Mouse (Mus musculus) cortical plate, adult 2 months (tissue): ENCODE results near the gene Txk. TPM values are rescaled to one million over a fixed set of nuclear protein-coding genes. Genes with fewer than 3 reads are reported as not detected.

Experiments used
- H3K27ac ChIP-seq: fragments of 200-500 bp; 2 replicates; pipeline ENCODE4 v1.5.1; 2012; ENCODE audit warnings: low read length, control low read depth, inconsistent platforms; ENCODE audit not compliant: insufficient read depth
- H3K4me1 ChIP-seq: fragments of 200-500 bp; 2 replicates; pipeline ENCODE4 v1.6.1; 2011; ENCODE audit warnings: low read length; ENCODE audit not compliant: control insufficient read depth, insufficient read depth
- H3K4me3 ChIP-seq: fragments of 200-500 bp; 2 replicates; pipeline ENCODE4 v1.5.1; 2011; ENCODE audit warnings: mild to moderate bottlenecking, low read length, control low read depth; ENCODE audit not compliant: insufficient read depth
- CTCF ChIP-seq: fragments of 200-500 bp; IDR thresholded peaks from 2 replicates; pipeline ENCODE4 v1.5.1; 2011; ENCODE audit warnings: mild to moderate bottlenecking, control low read depth, low read length; ENCODE audit not compliant: insufficient read depth; ENCODE audit errors: extremely low read depth
- POLR2A ChIP-seq: fragments of 200-500 bp; IDR thresholded peaks from 2 replicates; pipeline ENCODE4 v1.6.1; 2011; ENCODE audit warnings: mild to moderate bottlenecking, low read length, control low read depth; ENCODE audit not compliant: insufficient read depth; ENCODE audit errors: extremely low read depth
- polyA plus RNA-seq: library from polyadenylated mRNA; depleted of rRNA; stranded (reverse); fragments of >200 nt; gene quantifications from 2 replicates; pipeline ENCODE4 v1.2.3, GENCODE M21; 2012; rRNA removed

The Txk gene
- polyA plus RNA-seq = 0.13 and 0.21 TPM in 2 replicates

DNA sequence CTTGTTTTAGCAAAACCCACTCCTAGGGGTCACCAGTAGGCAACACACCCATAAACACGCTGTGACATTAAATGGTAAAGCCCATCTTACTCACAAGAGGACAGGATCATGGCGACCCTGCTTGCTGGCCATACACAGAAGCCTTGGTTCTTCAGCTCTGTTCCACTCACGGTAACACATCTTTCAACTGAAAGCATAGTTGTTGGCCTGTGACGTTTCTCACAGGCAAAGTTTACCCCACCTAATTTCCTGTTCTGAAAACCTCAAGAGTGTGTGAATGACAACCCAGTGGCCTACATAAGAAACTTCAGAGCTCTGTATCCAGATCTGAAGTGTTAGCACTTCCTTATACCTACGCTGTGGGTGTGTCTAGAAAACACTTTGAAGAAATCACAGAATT is at the start of gene Txk:
Gene Txk, minus strand, starts transcription at position 193 of the 400 bp plus-strand sequence.
- Histone ChIP-seq H3K4me1 (peaks cover 2% of the 10 kb centered on the region; the same call in 1 of the 2 replicates), H3K27ac (no peak within 1 kb of the TSS)
- TF ChIP-seq POLR2A = no peak
- no peak for TF ChIP-seq CTCF

DNA sequence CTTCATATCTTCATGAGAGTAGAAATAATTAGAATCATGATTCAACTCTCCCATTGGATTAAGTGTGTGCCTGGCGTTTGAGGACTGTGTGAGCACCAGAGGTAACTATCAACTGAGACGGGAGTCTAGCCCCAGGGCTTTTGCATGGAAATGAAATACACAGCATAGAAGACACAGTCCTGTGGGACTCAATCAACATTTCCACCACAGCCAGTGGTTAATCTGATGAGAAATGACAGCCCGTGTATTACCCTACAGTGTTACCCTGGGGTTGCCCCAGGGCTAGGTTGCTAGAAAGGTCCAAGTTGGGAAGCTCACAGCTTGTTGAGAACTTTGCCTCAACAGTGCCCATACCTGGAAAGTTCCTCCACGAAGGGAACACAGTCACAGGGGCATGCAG is 46.0 kb upstream of the Txk start:
- no peak for TF ChIP-seq CTCF
- TF ChIP-seq POLR2A = no peak
- H3K4me1 ChIP-seq = no peaks in the 10 kb centered on the region
- H3K27ac ChIP-seq = no peak overlapping the region
- no peak overlapping the region for H3K4me3 ChIP-seq

More for the DNA sequence above, at the start of gene Txk:
- H3K4me3 ChIP-seq = no peak within 1 kb of the TSS

DNA sequence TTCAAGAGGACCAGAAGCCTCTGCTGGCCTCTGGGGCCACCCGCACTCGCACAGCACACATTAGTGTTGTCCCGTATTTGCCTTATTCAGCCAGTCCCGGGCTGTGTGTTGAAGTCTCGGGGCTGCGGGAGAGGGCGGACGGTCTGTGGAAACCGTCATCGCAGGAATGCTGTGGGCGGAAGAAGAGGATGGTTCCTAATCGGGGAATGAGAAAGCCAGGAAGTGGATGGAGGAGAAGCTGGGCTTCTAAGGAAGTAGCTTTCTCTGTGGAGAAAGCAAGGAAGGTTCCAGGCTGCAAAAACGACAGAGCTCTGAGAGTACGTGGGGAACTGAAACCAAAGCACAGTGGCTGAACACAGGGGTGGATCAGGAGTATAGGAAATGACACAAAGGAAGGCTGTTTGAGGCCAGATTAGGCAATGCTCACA is 43.6 kb upstream of the Txk start:
- H3K27ac ChIP-seq = peak overlapping the region; percentile 59; the same call in 1 of the 2 replicates
- no peak overlapping the region for H3K4me3 ChIP-seq
- TF ChIP-seq CTCF (no peak), POLR2A (no peak)
- no peaks in the 10 kb centered on the region for H3K4me1 ChIP-seq

DNA sequence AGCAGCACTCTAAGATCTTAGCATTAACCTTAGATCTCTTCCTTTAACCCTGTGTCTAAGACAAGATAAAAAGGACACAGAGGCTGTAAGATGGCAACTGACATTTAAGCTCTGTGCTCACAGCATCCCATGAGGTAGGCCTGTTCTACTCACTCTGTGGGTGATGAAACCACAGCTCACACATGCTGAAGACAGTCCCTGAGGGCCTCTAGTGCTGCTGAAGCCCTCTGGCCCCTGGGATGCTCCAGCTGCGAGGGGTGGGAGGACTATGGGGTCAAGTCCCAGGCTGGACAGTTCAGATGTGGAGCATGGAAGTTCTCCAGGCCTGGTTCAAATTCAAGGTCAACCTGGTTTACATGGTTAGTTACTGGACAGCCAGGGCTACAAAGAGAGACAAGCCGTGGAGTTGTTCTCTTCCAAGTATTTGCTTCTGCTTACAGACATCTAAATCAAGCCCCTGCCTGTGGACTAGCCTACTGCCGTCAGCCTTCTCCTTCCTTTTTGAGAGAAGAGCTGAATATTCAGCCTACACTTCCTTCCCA is 40.8 kb upstream of the Txk start:
- no peaks in the 10 kb centered on the region for H3K4me1 ChIP-seq
- TF ChIP-seq CTCF = no peak
- no peak for TF ChIP-seq POLR2A

DNA sequence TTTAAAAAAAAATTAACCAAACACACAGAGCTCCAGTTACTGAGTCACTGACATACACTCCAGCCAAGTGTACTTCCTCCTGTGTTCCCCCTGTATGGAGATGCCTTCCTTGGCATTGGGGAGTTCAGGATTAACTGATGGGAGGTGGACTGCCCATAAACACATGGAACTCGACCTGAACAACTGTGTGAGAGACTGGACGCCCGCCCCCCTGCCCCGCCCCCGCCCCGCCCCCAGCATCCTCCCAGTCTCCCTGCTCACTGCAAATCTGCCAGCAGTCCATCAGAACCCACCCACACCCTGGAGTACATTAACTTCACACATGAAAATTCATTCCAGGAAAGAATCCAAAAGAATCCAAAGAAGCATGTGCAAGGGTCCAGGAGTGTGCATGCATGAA is 39.2 kb upstream of the Txk start:
- H3K27ac ChIP-seq = no peak overlapping the region
- H3K4me3 ChIP-seq = no peak overlapping the region
- TF ChIP-seq CTCF = no peak
- no peak for TF ChIP-seq POLR2A
- H3K4me1 ChIP-seq = no peaks in the 10 kb centered on the region

More for the DNA sequence above, 40.8 kb upstream of the Txk start:
- no peak overlapping the region for H3K4me3 ChIP-seq
- no peak overlapping the region for H3K27ac ChIP-seq

DNA sequence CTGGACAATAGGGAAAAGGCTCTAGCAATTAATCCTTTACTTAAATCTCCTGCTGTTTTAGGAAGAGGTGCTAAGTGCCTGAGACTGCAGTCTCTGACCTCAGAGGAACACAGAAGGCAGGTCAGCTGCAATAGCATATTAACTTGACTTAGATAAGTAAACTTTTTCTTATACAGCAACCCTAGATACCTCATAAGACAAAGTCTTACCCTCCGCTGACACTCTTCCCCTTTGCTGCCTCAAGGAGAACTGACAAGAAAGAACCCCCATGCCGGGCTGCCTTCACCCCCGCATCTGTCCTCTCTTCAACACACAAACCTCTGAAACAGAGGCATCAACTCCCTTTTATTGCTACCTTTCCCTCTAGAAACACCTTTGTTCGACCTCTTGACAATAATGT is 38.8 kb upstream of the Txk start:
- Histone ChIP-seq H3K4me3 (no peak overlapping the region), H3K4me1 (no peaks in the 10 kb centered on the region), H3K27ac (no peak overlapping the region)
- no peak for TF ChIP-seq CTCF
- no peak for TF ChIP-seq POLR2A

DNA sequence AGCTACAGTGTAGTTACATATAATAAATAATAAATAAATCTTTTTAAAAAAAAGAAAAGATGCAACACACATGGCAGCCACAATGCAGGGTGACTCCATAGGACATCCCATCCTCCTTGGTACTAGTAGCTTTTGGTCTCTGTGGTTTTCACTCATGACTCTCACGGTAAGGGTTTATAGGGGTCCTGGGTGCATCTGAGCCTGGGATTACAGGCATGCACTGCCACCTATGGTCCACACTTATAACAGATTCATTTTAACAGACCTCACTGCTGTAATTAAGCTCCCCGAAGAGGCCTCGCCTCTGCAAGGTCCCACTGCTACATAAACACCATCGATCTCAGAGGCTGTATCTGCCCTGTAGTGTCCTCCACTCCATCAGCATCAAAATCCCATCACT is 32.9 kb upstream of the Txk start:
- no peak overlapping the region for H3K4me3 ChIP-seq
- no peak for TF ChIP-seq CTCF
- no peak for TF ChIP-seq POLR2A
- peaks cover 2% of the 10 kb centered on the region for H3K4me1 ChIP-seq

DNA sequence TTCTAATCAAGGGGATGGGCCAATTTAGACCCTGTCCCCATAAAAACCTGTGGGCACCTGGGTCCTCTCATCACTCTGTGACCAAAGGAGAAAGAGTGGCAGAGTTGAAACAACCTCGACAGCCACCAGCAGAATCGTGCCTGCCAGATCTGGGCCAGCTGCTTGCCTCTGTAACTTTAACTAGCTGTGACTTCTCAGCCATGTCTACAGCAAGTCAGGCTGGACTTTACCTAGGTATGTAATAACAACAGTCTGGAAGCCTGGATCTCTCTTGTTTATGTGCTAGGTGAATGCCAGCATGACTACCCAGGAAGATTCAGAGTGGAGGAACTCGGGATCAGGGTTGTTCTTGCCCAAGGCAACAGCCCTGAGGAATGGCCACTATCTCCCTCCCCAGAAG is 32.1 kb upstream of the Txk start:
- no peak for TF ChIP-seq POLR2A
- no peak overlapping the region for H3K27ac ChIP-seq

More for the DNA sequence above, 32.9 kb upstream of the Txk start:
- H3K27ac ChIP-seq = no peak overlapping the region

DNA sequence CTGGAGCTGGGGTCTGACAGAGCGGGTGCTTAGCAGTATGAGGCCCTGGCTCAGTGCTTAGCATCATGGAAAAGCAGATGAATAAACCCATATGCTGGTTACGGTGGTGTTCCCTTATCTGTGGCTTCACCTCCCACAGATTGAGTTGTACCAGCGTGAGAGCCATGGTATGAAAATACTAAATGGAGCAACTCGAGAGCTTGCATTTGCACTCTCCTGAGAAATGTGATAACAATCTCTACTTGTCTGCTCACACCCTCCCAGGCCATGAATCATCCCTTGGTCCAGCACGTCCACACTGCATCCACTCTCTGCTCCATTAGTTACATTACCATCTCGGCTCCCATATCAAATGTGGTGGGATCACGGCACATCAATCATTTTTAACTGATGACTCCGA is 31.4 kb upstream of the Txk start:
- H3K4me3 ChIP-seq = no peak overlapping the region
- H3K4me1 ChIP-seq = peaks cover 2% of the 10 kb centered on the region
- H3K27ac ChIP-seq = no peak overlapping the region
- no peak for TF ChIP-seq CTCF
- no peak for TF ChIP-seq POLR2A

More for the DNA sequence above, 32.1 kb upstream of the Txk start:
- Histone ChIP-seq H3K4me3 (no peak overlapping the region), H3K4me1 (peaks cover 2% of the 10 kb centered on the region)

DNA sequence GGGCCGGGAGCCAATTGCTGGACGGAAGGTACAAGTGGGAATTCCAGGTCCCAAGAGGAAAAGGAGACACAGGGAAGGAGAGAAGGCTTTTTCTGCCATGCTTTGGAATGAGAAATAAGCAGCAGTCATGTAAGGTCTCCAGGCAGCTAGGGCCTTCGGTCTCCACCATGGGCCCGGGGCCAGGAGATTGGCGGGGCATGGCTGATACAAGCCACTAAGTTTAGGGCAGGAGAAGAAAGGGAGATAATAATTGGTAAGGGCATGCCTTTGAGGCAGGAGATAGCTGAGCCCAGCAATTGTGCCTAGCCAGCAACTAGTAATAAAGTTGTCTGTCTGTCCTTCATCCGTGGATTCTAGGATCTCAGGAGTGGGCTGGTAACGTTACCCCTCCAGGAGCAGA is 30.5 kb upstream of the Txk start:
- TF ChIP-seq CTCF (no peak), POLR2A (no peak)
- H3K4me1 ChIP-seq = peaks cover 2% of the 10 kb centered on the region
- H3K4me3 ChIP-seq = no peak overlapping the region
- no peak overlapping the region for H3K27ac ChIP-seq

DNA sequence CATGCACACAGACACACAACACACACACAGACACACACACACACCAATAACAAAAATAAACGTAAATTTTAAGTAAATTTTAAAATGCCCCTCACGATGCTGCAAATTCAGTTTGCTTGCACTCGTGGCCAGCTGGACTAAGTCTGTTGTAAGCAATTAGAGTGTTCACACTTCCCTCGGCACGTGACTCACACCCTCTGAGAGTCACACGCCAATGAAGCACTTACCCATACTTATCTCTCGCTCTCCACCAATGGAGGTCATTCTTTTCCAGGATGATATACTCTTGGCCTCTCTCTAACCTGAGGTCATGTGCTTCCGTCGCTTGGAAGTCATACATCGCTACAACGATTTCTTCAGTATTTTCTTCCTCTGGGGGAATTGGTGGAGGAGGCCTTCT is 29.2 kb upstream of the Txk start:
- Histone ChIP-seq H3K4me1 (peaks cover 2% of the 10 kb centered on the region), H3K27ac (no peak overlapping the region), H3K4me3 (no peak overlapping the region)
- TF ChIP-seq CTCF (no peak), POLR2A (no peak)
